Mouse (Mus musculus): ENCODE measurements around the gene Lrrc32. TPM values are rescaled to one million over a fixed set of nuclear protein-coding genes. Genes with fewer than 3 reads are reported as not detected.

Gene Lrrc32
- total RNA-seq, 2 experiments from 2014 or later: not detected

- no peak for ATAC-seq (replicated peaks; ENCODE audit: low FRiP score, poor library complexity, severe bottlenecking)
Measured at GRCm38 (mm10) chr7:98487202-98487980, 1.7 kb upstream of the Lrrc32 start.

GRCm38 (mm10) chr7:98488398-98489130 lies 519 bp upstream of the Lrrc32 start:
- ATAC-seq (replicated peaks; ENCODE audit: low FRiP score, poor library complexity, severe bottlenecking): no peak

GRCm38 (mm10) chr7:98489623-98490084 lies 571 bp downstream of the Lrrc32 start:
- ATAC-seq (replicated peaks; ENCODE audit: low FRiP score, poor library complexity, severe bottlenecking): no peak

GRCm38 (mm10) chr7:98490328-98490727 lies 1.2 kb downstream of the Lrrc32 start:
- ATAC-seq (replicated peaks; ENCODE audit: low FRiP score, poor library complexity, severe bottlenecking): no peak

GRCm38 (mm10) chr7:98490911-98491310 lies 1.8 kb downstream of the Lrrc32 start:
- ATAC-seq (replicated peaks; ENCODE audit: low FRiP score, poor library complexity, severe bottlenecking): no peak

GRCm38 (mm10) chr7:98491451-98492200 lies 2.5 kb downstream of the Lrrc32 start:
- no peak for ATAC-seq (replicated peaks; ENCODE audit: low FRiP score, poor library complexity, severe bottlenecking)

- ATAC-seq (replicated peaks; ENCODE audit: low FRiP score, poor library complexity, severe bottlenecking): no peak
Measured at GRCm38 (mm10) chr7:98492331-98492730, 3.2 kb downstream of the Lrrc32 start.

- ATAC-seq (replicated peaks; ENCODE audit: low FRiP score, poor library complexity, severe bottlenecking): no peak
Measured at GRCm38 (mm10) chr7:98493307-98493706, 4.2 kb downstream of the Lrrc32 start.

- no peak for ATAC-seq (replicated peaks; ENCODE audit: low FRiP score, poor library complexity, severe bottlenecking)
Measured at GRCm38 (mm10) chr7:98493901-98494480, 4.9 kb downstream of the Lrrc32 start.

- no peak for ATAC-seq (replicated peaks; ENCODE audit: low FRiP score, poor library complexity, severe bottlenecking)
Measured at GRCm38 (mm10) chr7:98495591-98495990, 6.5 kb downstream of the Lrrc32 start.

- no peak for ATAC-seq (replicated peaks; ENCODE audit: low FRiP score, poor library complexity, severe bottlenecking)
Measured at GRCm38 (mm10) chr7:98497451-98497850, 8.4 kb downstream of the Lrrc32 start.

GRCm38 (mm10) chr7:98498101-98498500 lies 9.0 kb downstream of the Lrrc32 start:
- ATAC-seq (replicated peaks; ENCODE audit: low FRiP score, poor library complexity, severe bottlenecking): no peak

GRCm38 (mm10) chr7:98498656-98499560 lies 9.8 kb downstream of the Lrrc32 start:
- ATAC-seq (replicated peaks; ENCODE audit: low FRiP score, poor library complexity, severe bottlenecking): no peak

GRCm38 (mm10) chr7:98499561-98500292 lies 10.6 kb downstream of the Lrrc32 start:
- no peak for ATAC-seq (replicated peaks; ENCODE audit: low FRiP score, poor library complexity, severe bottlenecking)

GRCm38 (mm10) chr7:98500470-98500869 lies 11.4 kb downstream of the Lrrc32 start:
- no peak for ATAC-seq (replicated peaks; ENCODE audit: low FRiP score, poor library complexity, severe bottlenecking)

- ATAC-seq (replicated peaks; ENCODE audit: low FRiP score, poor library complexity, severe bottlenecking): no peak
Measured at GRCm38 (mm10) chr7:98501078-98501477, 12.0 kb downstream of the Lrrc32 start.

GRCm38 (mm10) chr7:98502921-98503320 lies 13.8 kb downstream of the Lrrc32 start:
- no peak for ATAC-seq (replicated peaks; ENCODE audit: low FRiP score, poor library complexity, severe bottlenecking)

GRCm38 (mm10) chr7:98503951-98504647 lies 15.0 kb downstream of the Lrrc32 start:
- no peak for ATAC-seq (replicated peaks; ENCODE audit: low FRiP score, poor library complexity, severe bottlenecking)

All from erythroid progenitor cell, adult 5-6 weeks (primary cell).